Mouse (Mus musculus) ES-Bruce4 (cell line): Measurements from ENCODE around the gene Galt.

Experiments
- CTCF ChIP-seq: IDR thresholded peaks from one replicate; pipeline ENCODE4 v1.8.1; 2011; ENCODE audit warnings: low read depth, low read length
- POLR2A ChIP-seq: IDR thresholded peaks from one replicate; pipeline ENCODE4 v1.8.1; 2011; ENCODE audit warnings: low read length; ENCODE audit not compliant: insufficient read depth

- TF ChIP-seq POLR2A (no peak), CTCF (no peak)
These were observed 39.9 kb upstream of the Galt start for GRCm38 (mm10) chr4:41715082-41715481.
